Mouse (Mus musculus) CH12.LX (cell line): ENCODE measurements around the gene Pkmyt1. TPM values are rescaled to one million over a fixed set of nuclear protein-coding genes. Genes with fewer than 3 reads are reported as not detected.

Experiments used
- DNase-seq: peaks from one replicate; pipeline ENCODE4 v3.0.0-alpha.2; 2013; ENCODE audit errors: extremely low read depth
- H3K27ac ChIP-seq: 2 replicates; pipeline ENCODE4 v1.5.1; 2012; ENCODE audit warnings: low read depth, mild to moderate bottlenecking, control low read depth, moderate library complexity; ENCODE audit not compliant: insufficient read depth
- H3K27me3 ChIP-seq: replicated peaks from 2 replicates; pipeline ENCODE3; 2012; ENCODE audit warnings: inconsistent platforms
- H3K36me3 ChIP-seq, 2 experiments: replicated peaks in 1 of 2; 2 replicates each; pipeline versions ENCODE3 to v1.6.1; 2012; ENCODE audit warnings: inconsistent platforms in 1 of 2, low read length in 1 of 2, mild to moderate bottlenecking in 1 of 2, mixed read lengths in 1 of 2, moderate library complexity in 1 of 2; ENCODE audit not compliant: control insufficient read depth in 1 of 2, insufficient read depth in 1 of 2
- H3K4me1 ChIP-seq, 2 experiments: 2 replicates each; pipeline ENCODE4 v1.6.1; 2012; ENCODE audit warnings: inconsistent platforms in 1 of 2, moderate library complexity in 1 of 2; ENCODE audit not compliant: insufficient read depth in 2 of 2, control insufficient read depth in 1 of 2
- H3K4me2 ChIP-seq: 2 replicates; pipeline ENCODE4 v1.6.1; 2012; ENCODE audit warnings: low read depth, mild to moderate bottlenecking, control low read depth; ENCODE audit not compliant: poor library complexity, insufficient read depth, severe bottlenecking
- H3K4me3 ChIP-seq, 3 experiments: fragments of 150-350 bp in 1 of 3; sonication (generic) in 1 of 3; replicated peaks in 1 of 3; 2 replicates each; pipeline versions ENCODE3 to v1.5.1; 2011 to 2012; ENCODE audit warnings: low read depth in 2 of 3, low read length in 2 of 3, mild to moderate bottlenecking in 2 of 3, moderate library complexity in 2 of 3, control low read depth in 1 of 3, improper control_type of control experiment in 1 of 3, inconsistent platforms in 1 of 3, mixed read lengths in 1 of 3; ENCODE audit not compliant: poor library complexity in 1 of 3
- H3K79me2 ChIP-seq: replicated peaks from 2 replicates; pipeline ENCODE4 v1.6.1; 2012; ENCODE audit warnings: mild to moderate bottlenecking, moderate library complexity; ENCODE audit not compliant: control insufficient read depth, poor library complexity, insufficient read depth, severe bottlenecking; ENCODE audit errors: extremely low read depth
- H3K9ac ChIP-seq: 2 replicates; pipeline ENCODE4 v1.6.1; 2012; ENCODE audit warnings: low read depth, mild to moderate bottlenecking, control low read depth, moderate library complexity; ENCODE audit not compliant: insufficient read depth
- H3K9me3 ChIP-seq: replicated peaks from 2 replicates; pipeline ENCODE3; 2012; ENCODE audit warnings: low read length, inconsistent platforms, mixed read lengths
- CHD1 ChIP-seq: IDR thresholded peaks from 2 replicates; pipeline ENCODE4 v1.6.1; 2012; ENCODE audit warnings: low read depth, low read length, improper control_type of control experiment, inconsistent platforms
- CHD2 ChIP-seq: IDR thresholded peaks from 2 replicates; pipeline ENCODE4 v1.6.1; 2011; ENCODE audit warnings: low read length, improper control_type of control experiment
- CTCF ChIP-seq, 2 experiments: IDR thresholded peaks in 1 of 2; conservative IDR thresholded peaks in 1 of 2; 2 replicates each; pipeline ENCODE4 v1.5.1; 2011 to 2012; ENCODE audit warnings: low read depth in 2 of 2, low read length in 2 of 2, improper control_type of control experiment in 1 of 2, inconsistent platforms in 1 of 2, mild to moderate bottlenecking in 1 of 2, moderate library complexity in 1 of 2
- E2F4 ChIP-seq: IDR thresholded peaks from 2 replicates; pipeline ENCODE4 v1.6.1; 2011; ENCODE audit warnings: low read depth, low read length, improper control_type of control experiment; ENCODE audit not compliant: insufficient replicate concordance
- ELF1 ChIP-seq: IDR thresholded peaks from 2 replicates; pipeline ENCODE4 v1.6.1; 2014; ENCODE audit warnings: low read depth, mild to moderate bottlenecking, inconsistent platforms, low read length, improper control_type of control experiment
- EP300 ChIP-seq: IDR thresholded peaks from 2 replicates; pipeline ENCODE4 v1.6.1; 2011; ENCODE audit warnings: low read length, improper control_type of control experiment
- ETS1 ChIP-seq: conservative IDR thresholded peaks from 2 replicates; pipeline ENCODE4 v1.6.1; 2012; ENCODE audit warnings: low read depth, mild to moderate bottlenecking, inconsistent platforms, low read length, improper control_type of control experiment, moderate library complexity
- JUND ChIP-seq: conservative IDR thresholded peaks from 2 replicates; pipeline ENCODE4 v1.6.1; 2011; ENCODE audit warnings: low read depth, low read length, improper control_type of control experiment
- KAT2A ChIP-seq: IDR thresholded peaks from 2 replicates; pipeline ENCODE4 v1.6.1; 2012; ENCODE audit warnings: low read length, improper control_type of control experiment, inconsistent platforms; ENCODE audit not compliant: insufficient replicate concordance
- MAFK ChIP-seq: IDR thresholded peaks from 2 replicates; pipeline ENCODE4 v1.6.1; 2011; ENCODE audit warnings: low read length, improper control_type of control experiment; ENCODE audit not compliant: insufficient replicate concordance
- MAZ ChIP-seq: IDR thresholded peaks from 2 replicates; pipeline ENCODE4 v1.6.1; 2012; ENCODE audit warnings: low read depth, mild to moderate bottlenecking, inconsistent platforms, low read length, improper control_type of control experiment, moderate library complexity
- MXI1 ChIP-seq: IDR thresholded peaks from 2 replicates; pipeline ENCODE4 v1.6.1; 2011; ENCODE audit warnings: mild to moderate bottlenecking, low read depth, low read length, improper control_type of control experiment
- MYC ChIP-seq: IDR thresholded peaks from 2 replicates; pipeline ENCODE4 v1.6.1; 2011; ENCODE audit warnings: low read depth, mild to moderate bottlenecking, improper control_type of control experiment, low read length
- NELFE ChIP-seq: IDR thresholded peaks from 2 replicates; pipeline ENCODE4 v1.6.1; 2011; ENCODE audit warnings: low read depth, low read length, improper control_type of control experiment
- PAX5 ChIP-seq: IDR thresholded peaks from 2 replicates; pipeline ENCODE4 v1.6.1; 2012; ENCODE audit warnings: low read length, inconsistent platforms, mixed read lengths
- POLR2A ChIP-seq: IDR thresholded peaks from 2 replicates; pipeline ENCODE4 v1.6.1; 2011; ENCODE audit warnings: low read depth, mild to moderate bottlenecking, improper control_type of control experiment, low read length
- POLR2AphosphoS2 ChIP-seq: IDR thresholded peaks from 2 replicates; pipeline ENCODE4 v1.6.1; 2011; ENCODE audit warnings: low read depth, low read length, improper control_type of control experiment
- RAD21 ChIP-seq: IDR thresholded peaks from 2 replicates; pipeline ENCODE4 v1.6.1; 2011; ENCODE audit warnings: low read depth, mild to moderate bottlenecking, low read length, improper control_type of control experiment, moderate library complexity
- RCOR1 ChIP-seq: conservative IDR thresholded peaks from 2 replicates; pipeline ENCODE4 v1.6.1; 2012; ENCODE audit warnings: low read depth, mild to moderate bottlenecking, inconsistent platforms, low read length, improper control_type of control experiment
- SIN3A ChIP-seq: IDR thresholded peaks from 2 replicates; pipeline ENCODE4 v1.6.1; 2012; ENCODE audit warnings: low read length, improper control_type of control experiment, inconsistent platforms
- SMC3 ChIP-seq: IDR thresholded peaks from 2 replicates; pipeline ENCODE4 v1.6.1; 2011; ENCODE audit warnings: low read depth, low read length, improper control_type of control experiment
- TBP ChIP-seq: conservative IDR thresholded peaks from 2 replicates; pipeline ENCODE4 v1.6.1; 2011; ENCODE audit warnings: low read depth, low read length, improper control_type of control experiment
- TCF12 ChIP-seq: IDR thresholded peaks from 2 replicates; pipeline ENCODE4 v1.6.1; 2014; ENCODE audit warnings: low read depth, mild to moderate bottlenecking, inconsistent platforms, low read length, improper control_type of control experiment
- USF1 ChIP-seq: IDR thresholded peaks from 2 replicates; pipeline ENCODE4 v1.6.1; 2014; ENCODE audit warnings: low read depth, mild to moderate bottlenecking, inconsistent platforms, low read length, improper control_type of control experiment
- USF2 ChIP-seq: conservative IDR thresholded peaks from 2 replicates; pipeline ENCODE4 v1.6.1; 2011; ENCODE audit warnings: low read depth, low read length, improper control_type of control experiment
- ZC3H11A ChIP-seq: IDR thresholded peaks from 2 replicates; pipeline ENCODE4 v1.6.1; 2012; ENCODE audit warnings: low read depth, mild to moderate bottlenecking, inconsistent platforms, low read length, improper control_type of control experiment
- ZKSCAN1 ChIP-seq: IDR thresholded peaks from 2 replicates; pipeline ENCODE4 v1.6.1; 2012; ENCODE audit warnings: low read depth, inconsistent platforms, low read length, improper control_type of control experiment, borderline replicate concordance
- ZMIZ1 ChIP-seq: IDR thresholded peaks from 2 replicates; pipeline ENCODE4 v1.6.1; 2012; ENCODE audit warnings: low read depth, mild to moderate bottlenecking, inconsistent platforms, low read length, improper control_type of control experiment
- dilution Hi-C: fragments of 300-500 bp; cut with MboI; formaldehyde crosslinking; loops from 2 replicates; pipeline ENCODE4 v1.14.3; 2020; ENCODE audit warnings: low sequenced_read_pairs; ENCODE audit not compliant: extremely low pct_unique_long_range_greater_than_20kb, extremely low pct_ligation_motif_present
- in situ Hi-C: fragments of 300-500 bp; cut with MboI; formaldehyde crosslinking; loops from 3 replicates; pipeline ENCODE4 v1.14.3; 2019; ENCODE audit warnings: low sequenced_read_pairs, low pct_ligation_motif_present, low pct_unique_long_range_greater_than_20kb, mixed read lengths
- polyA plus RNA-seq: library from polyadenylated mRNA; unstranded; fragments of >175 nt; gene quantifications from 2 replicates; pipeline ENCODE4 v1.2.1, GENCODE M21; 2012; ENCODE audit warnings: low read depth; ENCODE audit not compliant: insufficient read length
- total RNA-seq, 2 experiments: library from RNA; depleted of rRNA; stranded (reverse); fragments of 300-350 nt in 1 of 2; fragments of >200 nt in 1 of 2; gene quantifications; 2 replicates each; pipeline ENCODE4 v1.2.3; 2012 to 2014

Pkmyt1 gene
- total and polyA plus RNA-seq, 3 experiments = 12.6 to 37.0 (median 25.4) TPM

DNA sequence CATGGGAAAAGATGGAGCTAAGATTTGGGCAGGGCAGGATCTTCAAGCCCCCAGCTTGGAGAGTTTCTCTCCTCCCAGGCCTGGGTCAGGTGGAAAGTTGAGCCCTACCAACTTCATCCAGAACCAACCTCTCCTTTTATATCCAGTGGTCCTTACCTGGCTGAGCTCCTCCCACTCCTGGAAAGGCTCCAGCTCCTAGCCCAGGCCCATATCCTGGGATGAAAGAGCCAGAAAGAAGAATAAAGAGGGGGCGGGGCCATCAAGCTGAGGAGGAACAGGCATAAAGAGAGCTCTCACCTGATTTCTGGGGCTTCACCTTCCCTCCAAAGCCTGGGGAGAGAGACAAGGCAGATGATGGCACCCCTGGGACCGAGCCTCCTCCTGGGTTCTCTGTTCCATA, 9.1 kb upstream of the Pkmyt1 start:
- Histone ChIP-seq H3K27me3 (peaks cover 76% of the 10 kb centered on the region), H3K9me3 (no peaks in the 10 kb centered on the region), H3K4me3 (no peak overlapping the region), H3K36me3 (no peaks in the 10 kb centered on the region), H3K9ac (no peak overlapping the region), H3K4me1 (no peaks in the 10 kb centered on the region), H3K4me2 (no peak overlapping the region), H3K27ac (no peak overlapping the region), H3K79me2 (no peaks in the 10 kb centered on the region)
- in situ Hi-C loops = no loop called here
- DNase-seq = no peak
- dilution Hi-C loops = no loop called here
- TF ChIP-seq CHD2 (no peak), ZC3H11A (no peak), PAX5 (no peak), KAT2A (no peak), POLR2A (no peak), MAZ (no peak), JUND (no peak), NELFE (no peak), TCF12 (no peak), POLR2AphosphoS2 (no peak), TBP (no peak), RCOR1 (no peak), ELF1 (no peak), USF1 (no peak), CHD1 (no peak)

DNA sequence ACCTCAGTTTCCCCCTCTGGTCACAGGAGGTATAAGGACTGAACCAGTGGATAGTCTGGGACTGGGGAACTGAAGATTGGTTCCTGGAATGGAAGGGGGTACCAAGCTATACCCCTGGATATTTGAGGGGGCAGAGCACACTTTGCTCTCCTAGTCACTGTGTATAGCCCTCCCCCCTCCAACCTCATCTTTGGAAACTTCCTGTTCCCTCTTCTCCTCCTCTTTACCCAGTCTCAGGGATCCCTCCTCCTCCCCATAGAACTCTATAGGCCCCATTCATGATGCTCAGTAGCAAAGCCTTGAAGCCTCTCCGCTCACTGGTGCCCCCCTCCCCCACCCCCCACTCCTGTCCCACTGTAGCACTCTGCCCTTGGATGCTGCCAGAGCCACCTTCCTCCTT, 6.7 kb upstream of the Pkmyt1 start:
- dilution Hi-C loops (no loop called here), in situ Hi-C loops (no loop called here)
- no peak overlapping the region for H3K4me3 ChIP-seq
- TF ChIP-seq MAFK (no peak), ZC3H11A (no peak), SIN3A (no peak), KAT2A (no peak), ZMIZ1 (no peak), SMC3 (no peak), USF1 (no peak), USF2 (no peak), TCF12 (no peak), CTCF (conservative IDR thresholded peaks at IDR 0.05 in 1 of 2, IDR thresholded peaks at IDR 0.05 in 1 of 2; ENCODE audit: low read depth in 2 of 2, low read length in 2 of 2) (no peak), ETS1 (no peak), POLR2AphosphoS2 (no peak), MYC (no peak), NELFE (no peak), E2F4 (no peak), MXI1 (no peak), EP300 (no peak), RAD21 (no peak), ZKSCAN1 (no peak)
- no peak overlapping the region for H3K4me2 ChIP-seq
- H3K27ac ChIP-seq = no peak overlapping the region
- peaks cover 4 to 13% of the 10 kb centered on the region in 2 experiments for H3K4me1 ChIP-seq
- H3K27me3 ChIP-seq = peaks cover 57% of the 10 kb centered on the region
- H3K36me3 ChIP-seq = no peaks in the 10 kb centered on the region
- no peak overlapping the region for H3K9ac ChIP-seq
- H3K9me3 ChIP-seq = no peaks in the 10 kb centered on the region
- DNase-seq = no peak
- no peaks in the 10 kb centered on the region for H3K79me2 ChIP-seq
